Mouse (Mus musculus): Measurements from ENCODE around the gene Bak1. TPM values are rescaled to one million over a fixed set of nuclear protein-coding genes. Genes with fewer than 3 reads are reported as not detected.

Gene Bak1
- polyA plus RNA-seq, 1 experiment from 2014 or later = 3.4 TPM

- no peak for ATAC-seq (ENCODE audit: low FRiP score, low read depth)
- no peak overlapping the region for H3K9ac ChIP-seq (replicated peaks)
- no peaks in the 10 kb centered on the region for H3K9me3 ChIP-seq
- H3K27ac ChIP-seq (replicated peaks) = no peak overlapping the region
- H3K4me3 ChIP-seq = no peak overlapping the region
- peaks cover 6% of the 10 kb centered on the region; the same call in 1 of the 2 replicates for H3K4me1 ChIP-seq
- 55% methylated on average over 6 of the region's 6 CpGs for WGBS
- no peaks in the 10 kb centered on the region for H3K36me3 ChIP-seq
- no peaks in the 10 kb centered on the region for H3K27me3 ChIP-seq
- no peak overlapping the region for H3K4me2 ChIP-seq (replicated peaks)
Measured at GRCm38 (mm10) chr17:27012909-27013308, 15.9 kb downstream of the Bak1 start.

DNA sequence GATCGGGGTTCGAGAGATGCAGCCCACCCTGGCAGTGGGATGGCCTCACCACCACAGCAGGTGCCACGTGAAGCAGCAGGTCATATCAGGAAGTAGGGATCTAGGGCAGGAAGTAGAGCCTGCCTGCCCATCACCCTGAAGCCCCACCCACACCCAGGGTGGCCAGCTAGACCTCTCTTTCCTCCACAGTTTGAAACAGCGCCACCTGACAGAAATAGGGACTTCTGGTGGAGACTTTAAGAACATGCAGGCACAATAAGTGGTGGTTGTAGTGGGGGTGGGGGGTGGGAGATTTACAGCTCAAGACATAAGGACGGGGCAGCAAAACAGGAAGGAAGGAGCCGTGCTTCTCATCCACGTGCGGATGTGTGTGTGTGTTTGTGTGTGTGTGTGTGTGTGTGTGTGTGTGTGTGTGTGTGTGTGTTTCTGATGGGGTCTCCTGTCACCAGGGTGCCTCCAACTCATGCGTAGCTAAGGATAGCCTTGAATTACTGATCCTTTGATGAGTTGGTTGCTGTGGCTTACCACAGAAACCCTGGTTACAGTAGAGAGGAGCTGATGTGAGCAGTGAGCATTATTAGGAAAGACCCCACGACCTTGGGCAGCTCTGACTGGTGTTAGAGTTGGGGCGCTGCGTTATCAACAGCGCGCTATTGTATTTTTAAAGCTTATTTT is 16.7 kb downstream of the Bak1 start:
- H3K4me3 ChIP-seq = no peak overlapping the region
- no peaks in the 10 kb centered on the region for H3K4me1 ChIP-seq
- WGBS = 70% methylated on average over 14 of the region's 14 CpGs
- no peak overlapping the region for H3K4me2 ChIP-seq (replicated peaks)
- no peak overlapping the region for H3K27ac ChIP-seq (replicated peaks)
- H3K27me3 ChIP-seq = no peaks in the 10 kb centered on the region
- no peak for ATAC-seq (ENCODE audit: low FRiP score, low read depth)
- no peaks in the 10 kb centered on the region for H3K36me3 ChIP-seq
- no peaks in the 10 kb centered on the region for H3K9me3 ChIP-seq
- no peak overlapping the region for H3K9ac ChIP-seq (replicated peaks)

GRCm38 (mm10) chr17:27011167-27011566 is 17.6 kb downstream of the Bak1 start:
- no peak for ATAC-seq (ENCODE audit: low FRiP score, low read depth)
- WGBS = 91% methylated on average over 10 of the region's 10 CpGs
- H3K4me2 ChIP-seq (replicated peaks) = no peak overlapping the region
- no peak overlapping the region for H3K4me3 ChIP-seq
- H3K27me3 ChIP-seq = no peaks in the 10 kb centered on the region
- no peaks in the 10 kb centered on the region for H3K4me1 ChIP-seq
- no peak overlapping the region for H3K27ac ChIP-seq (replicated peaks)
- no peak overlapping the region for H3K9ac ChIP-seq (replicated peaks)
- H3K9me3 ChIP-seq = no peaks in the 10 kb centered on the region
- no peaks in the 10 kb centered on the region for H3K36me3 ChIP-seq

- 83% methylated on average over 2 of the region's 2 CpGs for WGBS
- no peak overlapping the region for H3K4me3 ChIP-seq
- no peaks in the 10 kb centered on the region for H3K27me3 ChIP-seq
- H3K9ac ChIP-seq (replicated peaks) = no peak overlapping the region
- no peaks in the 10 kb centered on the region for H3K4me1 ChIP-seq
- ATAC-seq (ENCODE audit: low FRiP score, low read depth) = no peak
- H3K9me3 ChIP-seq = no peaks in the 10 kb centered on the region
- no peaks in the 10 kb centered on the region for H3K36me3 ChIP-seq
- H3K27ac ChIP-seq (replicated peaks) = no peak overlapping the region
- H3K4me2 ChIP-seq (replicated peaks) = no peak overlapping the region
Measured at GRCm38 (mm10) chr17:27008277-27008676, 20.5 kb downstream of the Bak1 start.

DNA sequence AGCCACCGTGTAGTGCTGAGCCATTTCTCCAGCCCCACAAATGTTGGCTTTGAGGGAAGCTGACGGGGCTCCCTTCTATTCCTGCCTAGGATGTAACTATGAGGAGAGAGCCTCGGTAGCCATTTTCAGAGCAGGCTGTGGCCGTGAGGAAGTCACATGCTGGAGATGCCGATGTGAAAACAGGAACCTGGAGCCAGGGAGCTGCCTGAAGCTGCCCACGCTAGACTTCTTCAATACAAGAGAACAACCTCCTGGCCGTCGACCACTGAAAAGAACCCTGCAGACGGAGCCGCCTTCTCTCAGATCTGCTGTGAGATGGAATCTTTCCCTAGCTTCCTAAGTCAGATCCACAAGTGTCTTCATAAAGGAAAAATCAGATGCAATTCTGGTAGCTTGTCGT is 23.2 kb downstream of the Bak1 start:
- ATAC-seq (ENCODE audit: low FRiP score, low read depth) = no peak
- Histone ChIP-seq H3K4me1 (no peaks in the 10 kb centered on the region), H3K27ac (replicated peaks) (no peak overlapping the region), H3K36me3 (no peaks in the 10 kb centered on the region), H3K4me3 (no peak overlapping the region), H3K27me3 (no peaks in the 10 kb centered on the region), H3K9ac (replicated peaks) (no peak overlapping the region), H3K4me2 (replicated peaks) (no peak overlapping the region), H3K9me3 (no peaks in the 10 kb centered on the region)
- WGBS = 68% methylated on average over 11 of the region's 11 CpGs

- Histone ChIP-seq H3K36me3 (no peaks in the 10 kb centered on the region), H3K27me3 (no peaks in the 10 kb centered on the region), H3K27ac (replicated peaks) (no peak overlapping the region), H3K9me3 (no peaks in the 10 kb centered on the region), H3K4me1 (no peaks in the 10 kb centered on the region), H3K4me2 (replicated peaks) (no peak overlapping the region), H3K4me3 (no peak overlapping the region), H3K9ac (replicated peaks) (no peak overlapping the region)
- 39% methylated on average over 19 of the region's 19 CpGs for WGBS
- ATAC-seq (ENCODE audit: low FRiP score, low read depth) = no peak
Measured at GRCm38 (mm10) chr17:27004903-27005485, 23.8 kb downstream of the Bak1 start.

DNA sequence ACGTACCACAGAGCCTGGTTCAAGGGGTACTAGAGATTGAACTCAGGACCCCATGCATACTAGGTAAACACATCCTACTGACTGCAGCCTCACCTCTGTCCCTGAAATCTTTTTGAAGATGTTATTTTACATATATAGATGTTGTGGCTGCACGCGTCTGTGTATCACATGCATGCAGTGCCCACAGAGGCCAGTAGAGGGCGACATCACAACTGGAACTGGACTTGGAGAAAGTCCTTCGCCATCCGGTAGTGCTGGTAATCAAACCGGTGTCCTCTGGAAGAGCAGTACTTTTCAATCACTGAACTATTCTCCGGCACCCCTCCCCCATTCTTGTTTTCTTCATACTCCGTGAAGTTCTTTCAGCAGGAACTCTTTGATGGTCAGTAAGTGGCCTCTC is 24.4 kb downstream of the Bak1 start:
- no peaks in the 10 kb centered on the region for H3K4me1 ChIP-seq
- no peaks in the 10 kb centered on the region for H3K36me3 ChIP-seq
- H3K9me3 ChIP-seq = no peaks in the 10 kb centered on the region
- H3K4me3 ChIP-seq = no peak overlapping the region
- H3K27me3 ChIP-seq = no peaks in the 10 kb centered on the region
- H3K27ac ChIP-seq (replicated peaks) = no peak overlapping the region
- H3K4me2 ChIP-seq (replicated peaks) = no peak overlapping the region
- no peak overlapping the region for H3K9ac ChIP-seq (replicated peaks)
- 36% methylated on average over 9 of the region's 9 CpGs for WGBS
- no peak for ATAC-seq (ENCODE audit: low FRiP score, low read depth)

GRCm38 (mm10) chr17:27001889-27002288 is 26.9 kb downstream of the Bak1 start:
- ATAC-seq (ENCODE audit: low FRiP score, low read depth) = no peak
- no peaks in the 10 kb centered on the region for H3K9me3 ChIP-seq
- no peak overlapping the region for H3K27ac ChIP-seq (replicated peaks)
- no peaks in the 10 kb centered on the region for H3K27me3 ChIP-seq
- no peak overlapping the region for H3K9ac ChIP-seq (replicated peaks)
- H3K36me3 ChIP-seq = no peaks in the 10 kb centered on the region
- no peak overlapping the region for H3K4me3 ChIP-seq
- H3K4me1 ChIP-seq = no peaks in the 10 kb centered on the region
- no peak overlapping the region for H3K4me2 ChIP-seq (replicated peaks)
- 38% methylated on average over 6 of the region's 6 CpGs for WGBS

DNA sequence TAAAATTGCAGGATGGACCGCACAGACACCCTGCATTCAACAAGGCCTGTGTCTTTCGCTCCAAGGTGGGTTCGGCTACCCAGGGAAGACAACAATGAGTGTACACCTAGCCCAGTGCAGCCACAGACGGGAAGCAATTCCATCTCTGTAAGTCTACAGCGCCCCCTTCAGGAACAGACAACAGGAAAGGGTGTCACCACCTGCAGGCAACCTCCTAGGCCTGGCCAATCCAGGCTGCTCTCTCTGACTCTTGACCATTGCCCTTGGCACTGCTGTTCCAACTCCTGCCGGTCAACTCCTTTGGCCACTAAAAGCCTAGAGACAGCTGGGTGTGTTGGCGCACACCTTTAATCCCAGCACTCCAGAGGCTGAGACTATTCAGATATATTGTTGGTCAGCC is 27.7 kb downstream of the Bak1 start:
- WGBS = 80% methylated on average over 7 of the region's 7 CpGs
- no peak overlapping the region for H3K4me2 ChIP-seq (replicated peaks)
- no peak overlapping the region for H3K9ac ChIP-seq (replicated peaks)
- no peaks in the 10 kb centered on the region for H3K27me3 ChIP-seq
- H3K4me3 ChIP-seq = no peak overlapping the region
- no peaks in the 10 kb centered on the region for H3K4me1 ChIP-seq
- no peaks in the 10 kb centered on the region for H3K9me3 ChIP-seq
- no peaks in the 10 kb centered on the region for H3K36me3 ChIP-seq
- H3K27ac ChIP-seq (replicated peaks) = no peak overlapping the region
- ATAC-seq (ENCODE audit: low FRiP score, low read depth) = no peak

GRCm38 (mm10) chr17:26999996-27000395 is 28.8 kb downstream of the Bak1 start:
- H3K4me3 ChIP-seq = no peak overlapping the region
- no peaks in the 10 kb centered on the region for H3K36me3 ChIP-seq
- no peaks in the 10 kb centered on the region for H3K9me3 ChIP-seq
- WGBS = 85% methylated on average over 12 of the region's 12 CpGs
- H3K9ac ChIP-seq (replicated peaks) = no peak overlapping the region
- H3K27me3 ChIP-seq = no peaks in the 10 kb centered on the region
- ATAC-seq (ENCODE audit: low FRiP score, low read depth) = no peak
- no peaks in the 10 kb centered on the region for H3K4me1 ChIP-seq
- H3K27ac ChIP-seq (replicated peaks) = no peak overlapping the region
- no peak overlapping the region for H3K4me2 ChIP-seq (replicated peaks)

- ATAC-seq (ENCODE audit: low FRiP score, low read depth) = no peak
- 92% methylated on average over 15 of the region's 15 CpGs for WGBS
- H3K4me3 ChIP-seq = no peak overlapping the region
Measured at GRCm38 (mm10) chr17:26998283-26998682, 30.5 kb downstream of the Bak1 start.

DNA sequence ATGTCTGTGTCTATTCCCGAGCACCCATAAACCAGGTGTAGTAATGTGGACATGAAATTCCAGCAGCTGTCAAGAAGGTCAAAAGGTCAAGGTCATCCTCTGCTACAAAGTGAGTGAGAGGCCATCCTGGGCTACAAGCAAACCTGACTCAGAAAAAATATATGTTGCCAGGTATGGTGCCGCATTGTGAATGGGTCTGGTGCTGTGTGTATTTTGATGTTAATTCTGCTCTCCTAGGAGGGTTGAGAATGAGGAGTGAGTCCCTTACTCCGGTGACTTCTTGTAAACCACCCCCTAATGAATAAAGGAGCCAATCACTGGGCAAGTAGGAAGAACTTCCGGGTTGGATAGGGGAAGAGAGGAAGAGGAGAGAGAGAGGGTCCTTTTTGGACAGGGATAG is 31.1 kb downstream of the Bak1 start:
- no peaks in the 10 kb centered on the region for H3K27me3 ChIP-seq
- H3K9ac ChIP-seq (replicated peaks) = no peak overlapping the region
- H3K4me3 ChIP-seq = no peak overlapping the region
- ATAC-seq (ENCODE audit: low FRiP score, low read depth) = no peak
- H3K4me1 ChIP-seq = no peaks in the 10 kb centered on the region
- no peak overlapping the region for H3K4me2 ChIP-seq (replicated peaks)
- no peak overlapping the region for H3K27ac ChIP-seq (replicated peaks)
- H3K36me3 ChIP-seq = no peaks in the 10 kb centered on the region
- WGBS = 82% methylated on average over 4 of the region's 4 CpGs
- H3K9me3 ChIP-seq = no peaks in the 10 kb centered on the region

More at GRCm38 (mm10) chr17:26998283-26998682, 30.5 kb downstream of the Bak1 start:
- H3K4me2 ChIP-seq (replicated peaks) = no peak overlapping the region
- H3K27ac ChIP-seq (replicated peaks) = no peak overlapping the region
- no peaks in the 10 kb centered on the region for H3K4me1 ChIP-seq
- H3K9me3 ChIP-seq = no peaks in the 10 kb centered on the region
- H3K36me3 ChIP-seq = no peaks in the 10 kb centered on the region
- H3K9ac ChIP-seq (replicated peaks) = no peak overlapping the region
- no peaks in the 10 kb centered on the region for H3K27me3 ChIP-seq

GRCm38 (mm10) chr17:26995562-26995961 is 33.2 kb downstream of the Bak1 start:
- no peak overlapping the region for H3K27ac ChIP-seq (replicated peaks)
- 0 out of 2 replicates have a peak overlapping the region, but pooled peaks have one; percentile 12 for H3K9ac ChIP-seq (replicated peaks)
- H3K4me2 ChIP-seq (replicated peaks) = no peak overlapping the region
- H3K27me3 ChIP-seq = no peaks in the 10 kb centered on the region
- no peaks in the 10 kb centered on the region for H3K4me1 ChIP-seq
- WGBS = 76% methylated on average over 8 of the region's 8 CpGs
- H3K4me3 ChIP-seq = no peak overlapping the region
- ATAC-seq (ENCODE audit: low FRiP score, low read depth) = no peak
- no peaks in the 10 kb centered on the region for H3K36me3 ChIP-seq
- H3K9me3 ChIP-seq = no peaks in the 10 kb centered on the region

Data from midbrain, embryonic 12.5 days (tissue).